9 mouse cellular contexts compared by ENCODE assay signal in the genomic region with DNA sequence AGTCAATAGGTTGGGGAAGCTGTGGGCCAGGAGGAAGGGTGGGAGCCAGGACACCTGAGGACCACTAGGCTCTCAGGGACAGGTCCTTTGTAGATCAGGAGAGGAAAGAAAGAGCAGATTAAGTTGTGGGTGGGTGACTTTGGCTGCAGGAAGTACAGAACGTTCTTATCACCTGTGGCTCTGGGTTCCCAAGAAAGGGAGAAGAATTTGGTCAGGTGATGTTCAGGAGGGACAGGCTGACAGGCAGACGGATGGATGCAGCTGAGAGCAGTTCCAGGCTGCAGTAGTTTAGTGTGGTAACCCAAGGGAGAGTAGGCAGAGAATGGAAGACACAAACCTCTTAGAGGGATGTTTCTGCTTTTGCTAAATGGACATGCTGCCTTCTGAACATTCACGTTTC. TPM values are rescaled to one million over a fixed set of nuclear protein-coding genes. Genes with fewer than 3 reads are reported as not detected.
DNase-seq lines count a peak whose midpoint lies in the region; ATAC-seq and TF ChIP-seq lines count a peak whose summit lies in the region.
"Had no signal": no experiment of that assay in that cellular context is flagged by ENCODE, and none has a peak within 500 bp of the region (broad histone marks: within the 10 kb centered on the region; RNA-seq: fewer than 3 reads in every experiment).

No protein-coding gene starts in this region.

- no peak overlapping the region for H3K4me3 ChIP-seq in hindbrain, embryonic 12.5 days
- H3K4me3 ChIP-seq in hindbrain, embryonic 11.5 days (ENCODE audit: low read depth, low read length): no peak overlapping the region
- peak overlapping the region; percentile 39 to 75; a peak in 2 of 4 replicates for H3K4me3 ChIP-seq in MEL (ENCODE audit: control insufficient read depth in 1 of 2, insufficient read depth in 1 of 2, low read depth in 2 of 2, low read length in 2 of 2)
- H3K4me3 ChIP-seq in forebrain, postnatal 0 days (ENCODE audit: low read depth, low read length): no peak overlapping the region
- H3K4me3 ChIP-seq in midbrain, embryonic 11.5 days (ENCODE audit: low read depth, low read length): no peak overlapping the region
- H3K4me3 ChIP-seq: erythroblast, embryonic 14.5 days had no signal

- no peak for ATAC-seq in hindbrain, embryonic 12.5 days (ENCODE audit: low FRiP score)
- no peak for ATAC-seq in hindbrain, embryonic 11.5 days (ENCODE audit: low FRiP score)
- ATAC-seq in forebrain, postnatal 0 days: no peak
- ATAC-seq in midbrain, embryonic 11.5 days (ENCODE audit: low FRiP score): no peak

- no peak for DNase-seq in hindbrain, embryonic 11.5 days (ENCODE audit: low spot score)
- no peak for DNase-seq in MEL (ENCODE audit: low read depth, low spot score)
- no peak for DNase-seq in forebrain, postnatal 0 days
- DNase-seq in midbrain, embryonic 11.5 days (ENCODE audit: low spot score, missing footprints): peak; percentile 82
- no peak for DNase-seq in gastrocnemius, adult 8-10 months (ENCODE audit: low spot score in 2 of 2)
- no peak for DNase-seq in spleen, postnatal 36 days (ENCODE audit: low spot score in 2 of 2)
- no peak for DNase-seq in left cerebral cortex, postnatal 25 days (ENCODE audit: low spot score in 2 of 2)

- H3K9me3 ChIP-seq in hindbrain, embryonic 12.5 days (replicated peaks): no peaks in the 10 kb centered on the region
- H3K9me3 ChIP-seq in hindbrain, embryonic 11.5 days (ENCODE audit: control insufficient read depth, low read length): no peaks in the 10 kb centered on the region
- H3K9me3 ChIP-seq in MEL (replicated peaks; ENCODE audit: insufficient read depth, low read length): no peaks in the 10 kb centered on the region
- no peaks in the 10 kb centered on the region for H3K9me3 ChIP-seq in forebrain, postnatal 0 days (ENCODE audit: low read length)
- H3K9me3 ChIP-seq in midbrain, embryonic 11.5 days (ENCODE audit: control insufficient read depth, low read length): no peaks in the 10 kb centered on the region

- no peaks in the 10 kb centered on the region for H3K79me2 ChIP-seq in MEL (ENCODE audit: control insufficient read depth, insufficient read depth, low read length, poor library complexity)

- H3K36me3 ChIP-seq in hindbrain, embryonic 12.5 days: no peaks in the 10 kb centered on the region
- H3K36me3 ChIP-seq in hindbrain, embryonic 11.5 days (ENCODE audit: control insufficient read depth, insufficient read depth, low read length): no peaks in the 10 kb centered on the region
- peaks cover 0 to 7% of the 10 kb centered on the region in 2 experiments; a peak in 2 of 4 replicates for H3K36me3 ChIP-seq in MEL (ENCODE audit: control insufficient read depth in 1 of 2, insufficient read depth in 2 of 2, low read length in 2 of 2)
- H3K36me3 ChIP-seq in forebrain, postnatal 0 days (ENCODE audit: insufficient read depth): no peaks in the 10 kb centered on the region
- H3K36me3 ChIP-seq in midbrain, embryonic 11.5 days (ENCODE audit: control insufficient read depth, insufficient read depth, low read length): no peaks in the 10 kb centered on the region

- intact Hi-C loops in left cerebral cortex, postnatal 25 days (cut with DNase I): no loop called here

- H3K27me3 ChIP-seq in hindbrain, embryonic 12.5 days: peaks cover 1% of the 10 kb centered on the region
- no peaks in the 10 kb centered on the region for H3K27me3 ChIP-seq in hindbrain, embryonic 11.5 days (ENCODE audit: control insufficient read depth, insufficient read depth, low read length)
- H3K27me3 ChIP-seq in MEL (ENCODE audit: control insufficient read depth in 1 of 2, insufficient read depth in 2 of 2, low read length in 2 of 2): no peaks in the 10 kb centered on the region
- H3K27me3 ChIP-seq in forebrain, postnatal 0 days (ENCODE audit: insufficient read depth, low read length): no peaks in the 10 kb centered on the region
- H3K27me3 ChIP-seq in midbrain, embryonic 11.5 days (ENCODE audit: control insufficient read depth, insufficient read depth, low read length): no peaks in the 10 kb centered on the region

- H3K4me2 ChIP-seq in hindbrain, embryonic 12.5 days (replicated peaks): peak overlapping the region; percentile 40
- no peak overlapping the region for H3K4me2 ChIP-seq in hindbrain, embryonic 11.5 days (replicated peaks; ENCODE audit: low read depth, low read length)
- peak overlapping the region; percentile 41; the same call in 1 of the 2 replicates for H3K4me2 ChIP-seq in forebrain, postnatal 0 days (ENCODE audit: low read depth)
- no peak overlapping the region for H3K4me2 ChIP-seq in midbrain, embryonic 11.5 days

- no peak for TF ChIP-seq POLR2A in MEL (IDR thresholded peaks at IDR 0.05; ENCODE audit: control insufficient read depth in 1 of 2, insufficient read depth in 1 of 2, low read depth in 1 of 2, low read length in 2 of 2, poor library complexity in 1 of 2)

- no peak overlapping the region for H3K27ac ChIP-seq in hindbrain, embryonic 12.5 days
- no peak overlapping the region for H3K27ac ChIP-seq in hindbrain, embryonic 11.5 days (ENCODE audit: low read depth, low read length)
- H3K27ac ChIP-seq in MEL (ENCODE audit: control insufficient read depth, low read depth, low read length): no peak overlapping the region
- no peak overlapping the region for H3K27ac ChIP-seq in forebrain, postnatal 0 days (ENCODE audit: low read depth, low read length)
- H3K27ac ChIP-seq in midbrain, embryonic 11.5 days (ENCODE audit: low read depth, low read length): no peak overlapping the region

- no peak for TF ChIP-seq EP300 in MEL (IDR thresholded peaks at IDR 0.05; ENCODE audit: low read depth in 1 of 2, low read length in 2 of 2)

- 44% methylated on average over 3 of the region's 3 CpGs for WGBS in hindbrain, embryonic 12.5 days
- 40% methylated on average over 3 of the region's 3 CpGs for WGBS in hindbrain, embryonic 11.5 days
- WGBS in forebrain, postnatal 0 days: 58% methylated on average over 3 of the region's 3 CpGs
- 42% methylated on average over 3 of the region's 3 CpGs for WGBS in midbrain, embryonic 11.5 days

- no peak for TF ChIP-seq RAD21 in MEL (IDR thresholded peaks at IDR 0.05; ENCODE audit: low read depth, low read length)

- peaks cover 16% of the 10 kb centered on the region for H3K4me1 ChIP-seq in hindbrain, embryonic 12.5 days
- 0 out of 2 replicates have a peak, but pooled peaks cover 2% of the 10 kb centered on the region for H3K4me1 ChIP-seq in hindbrain, embryonic 11.5 days (replicated peaks; ENCODE audit: control insufficient read depth, insufficient read depth, low read length)
- H3K4me1 ChIP-seq in MEL (ENCODE audit: control insufficient read depth in 1 of 2, insufficient read depth in 2 of 2, low read length in 2 of 2): peaks cover 10 to 14% of the 10 kb centered on the region in 2 experiments
- no peaks in the 10 kb centered on the region; the same call in 1 of the 2 replicates for H3K4me1 ChIP-seq in forebrain, postnatal 0 days (ENCODE audit: insufficient read depth)
- H3K4me1 ChIP-seq in midbrain, embryonic 11.5 days (ENCODE audit: control insufficient read depth, insufficient read depth, low read length): peaks cover 6% of the 10 kb centered on the region

- no peak overlapping the region for H3K9ac ChIP-seq in hindbrain, embryonic 12.5 days
- no peak overlapping the region for H3K9ac ChIP-seq in hindbrain, embryonic 11.5 days (ENCODE audit: low read depth, low read length)
- H3K9ac ChIP-seq in MEL (ENCODE audit: control insufficient read depth, low read depth, low read length, poor library complexity, severe bottlenecking): no peak overlapping the region
- no peak overlapping the region for H3K9ac ChIP-seq in forebrain, postnatal 0 days
- H3K9ac ChIP-seq in midbrain, embryonic 11.5 days (ENCODE audit: low read length): no peak overlapping the region

- TF ChIP-seq CTCF in MEL (IDR thresholded peaks at IDR 0.05 in 2 of 3, conservative IDR thresholded peaks at IDR 0.05 in 1 of 3; ENCODE audit: control insufficient read depth in 1 of 3, insufficient read depth in 1 of 3, low read depth in 2 of 3, low read length in 3 of 3, poor library complexity in 1 of 3, severe bottlenecking in 1 of 3): no peak
- TF ChIP-seq CTCF in forebrain, postnatal 0 days (IDR thresholded peaks at IDR 0.05; ENCODE audit: low read depth): no peak

TF ChIP-seq in MEL, 35 proteins besides CTCF, POLR2A, EP300 and RAD21:
- TF ChIP-seq ETS1 (IDR thresholded peaks at IDR 0.05; ENCODE audit: low read depth, low read length): no peak
- TF ChIP-seq USF1 (IDR thresholded peaks at IDR 0.05; ENCODE audit: low read depth, low read length): peak; percentile 57; the same call in 1 of the 2 replicates
- no peak for TF ChIP-seq MYC (IDR thresholded peaks at IDR 0.05; ENCODE audit: low read depth, low read length)

RNA-seq across cellular contexts. Expression of a gene that starts 42.5 kb away (rescaled TPM):
- polyA plus RNA-seq in hindbrain, embryonic 12.5 days (2016; fragmentation: Nextera tagmentation; extraction: Ambion mirVana): 0.18 and 0.22 TPM in 2 replicates
- 0.06 and 0.19 TPM in 2 replicates for polyA plus RNA-seq in hindbrain, embryonic 11.5 days (2014; fragmentation: Nextera tagmentation; extraction: Ambion mirVana)
- not detected in 2 replicates for total RNA-seq in MEL (2012; rRNA removed)
- polyA plus RNA-seq in MEL (2012; ENCODE audit: insufficient read depth in 1 of 2, insufficient read length in 2 of 2, low read depth in 1 of 2, low replicate concordance in 2 of 2, missing spikeins in 1 of 2): under 1 TPM in 1 of 2 experiments, not detected in 1; 0.13 TPM
- 0.15 and 1.00 TPM in 2 replicates for total RNA-seq in forebrain, postnatal 0 days (2014; rRNA removed)
- polyA plus RNA-seq in forebrain, postnatal 0 days (2015; fragmentation: Nextera tagmentation; extraction: Ambion mirVana): 0.16 TPM in 2 replicates
- polyA plus RNA-seq in midbrain, embryonic 11.5 days (2014; fragmentation: Nextera tagmentation; extraction: Ambion mirVana): not detected in 2 replicates
- total RNA-seq in gastrocnemius, adult 8-10 months (2022): not detected
- total RNA-seq in left cerebral cortex, postnatal 25 days (2021): under 1 TPM; 0.25 to 0.39 TPM
- polyA plus RNA-seq: erythroblast, embryonic 14.5 days had no signal

Comparison
In these comparisons a context has a peak if more than half of its experiments do, and no peak if none do; other contexts are left out.
1. H3K4me2 ChIP-seq: peak in hindbrain, embryonic 12.5 days (single experiment) and forebrain, postnatal 0 days (single experiment); none in hindbrain, embryonic 11.5 days (single experiment) and midbrain, embryonic 11.5 days (single experiment).
2. H3K4me3 ChIP-seq: peak in MEL (2 of 2); none in hindbrain, embryonic 12.5 days (single experiment), hindbrain, embryonic 11.5 days (single experiment), forebrain, postnatal 0 days (single experiment) and midbrain, embryonic 11.5 days (single experiment).